ENCODE assay signal across 11 mouse cellular contexts in the genomic region with DNA sequence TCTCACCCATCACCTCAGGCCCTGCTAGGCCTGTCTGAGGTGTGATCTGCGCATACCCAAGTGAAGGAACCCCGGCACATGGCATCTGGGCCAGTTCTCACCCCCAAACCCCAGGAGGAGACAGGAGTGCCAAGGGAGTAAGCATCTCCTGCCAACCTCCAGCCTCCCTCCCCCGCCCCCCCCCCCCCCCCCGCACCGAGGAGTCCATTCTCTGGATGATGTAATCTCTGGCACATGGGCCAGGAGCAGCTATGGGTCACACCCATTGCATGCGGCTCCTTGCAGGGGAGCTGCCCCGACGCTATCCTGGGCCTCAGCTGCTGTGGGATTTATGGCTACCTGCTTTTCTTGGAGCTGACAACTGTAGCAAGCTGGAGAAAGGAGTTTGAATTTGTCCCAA. TPM values are rescaled to one million over a fixed set of nuclear protein-coding genes. Genes with fewer than 3 reads are reported as not detected.
A peak's percentile ranks its signal among the peaks of the same experiment; 100 is the strongest.
DNase-seq lines count a peak whose midpoint lies in the region; ATAC-seq and TF ChIP-seq lines count a peak whose summit lies in the region.
"Had no signal": no experiment of that assay in that cellular context is flagged by ENCODE, and none has a peak within 500 bp of the region (broad histone marks: within the 10 kb centered on the region; RNA-seq: fewer than 3 reads in every experiment).

No protein-coding gene starts in this region.

- peaks cover 6% of the 10 kb centered on the region for H3K9me3 ChIP-seq in heart, embryonic 14.5 days (ENCODE audit: control insufficient read depth, low read length)
- H3K9me3 ChIP-seq in stomach, postnatal 0 days (ENCODE audit: control insufficient read depth, low read length), result no peaks in the 10 kb centered on the region

- TF ChIP-seq EP300 in stomach, postnatal 0 days (optimal IDR thresholded peaks at IDR 0.05), result no peak

- peaks cover 21 to 28% of the 10 kb centered on the region in 2 experiments for H3K4me1 ChIP-seq in heart, embryonic 14.5 days (ENCODE audit: control insufficient read depth in 2 of 2, insufficient read depth in 2 of 2, low read length in 2 of 2)
- no peaks in the 10 kb centered on the region for H3K4me1 ChIP-seq in stomach, postnatal 0 days (replicated peaks; ENCODE audit: control insufficient read depth, insufficient read depth)

- no peak for TF ChIP-seq CTCF in stomach, postnatal 0 days (IDR thresholded peaks at IDR 0.05; ENCODE audit: low read depth)

- ATAC-seq in heart, embryonic 14.5 days (ENCODE audit: insufficient number of reproducible peaks, insufficient read depth, low FRiP score, low read depth), result 0 out of 2 replicates have a peak, but pooled peaks have one; percentile 31
- peak; percentile 71; the same call in 1 of the 2 replicates for ATAC-seq in stomach, postnatal 0 days (ENCODE audit: low FRiP score, low TSS enrichment)
- no peak for ATAC-seq in granulocyte monocyte progenitor cell, adult 5-6 weeks (replicated peaks; ENCODE audit: poor library complexity, severe bottlenecking)

- 30% methylated on average over 7 of the region's 8 CpGs for WGBS in heart, embryonic 14.5 days
- WGBS in stomach, postnatal 0 days, result 41% methylated on average over 5 of the region's 8 CpGs

- H3K4me2 ChIP-seq in heart, embryonic 14.5 days (ENCODE audit: low read length), result no peak overlapping the region
- H3K4me2 ChIP-seq in stomach, postnatal 0 days (replicated peaks; ENCODE audit: low read depth), result no peak overlapping the region

- no peaks in the 10 kb centered on the region for H3K27me3 ChIP-seq in heart, embryonic 14.5 days (ENCODE audit: control insufficient read depth, insufficient read depth, low read length)
- no peaks in the 10 kb centered on the region for H3K27me3 ChIP-seq in stomach, postnatal 0 days (ENCODE audit: control insufficient read depth, insufficient read depth, low read length)

- H3K9ac ChIP-seq in heart, embryonic 14.5 days (ENCODE audit: low read length), result no peak overlapping the region; the same call in 1 of the 2 replicates
- H3K9ac ChIP-seq in stomach, postnatal 0 days (ENCODE audit: low read length), result no peak overlapping the region

- DNase-seq in gastrocnemius, adult 18-20 months (ENCODE audit: low spot score), result peak; percentile 43
- no peak for DNase-seq in gastrocnemius, postnatal 10 days
- DNase-seq in ovary, adult 18-20 months (ENCODE audit: low spot score), result peak; percentile 23
- no peak for DNase-seq in ovary, postnatal 10 days (ENCODE audit: low spot score)
- peak; percentile 40 for DNase-seq in stomach, postnatal 0 days (ENCODE audit: low spot score)
- DNase-seq in retina, postnatal 1 day, result no peak
- DNase-seq: spleen, adult 18-20 months had no signal

- no peak overlapping the region for H3K4me3 ChIP-seq in heart, embryonic 14.5 days (ENCODE audit: control insufficient read depth in 1 of 2, insufficient read depth in 1 of 2, low read depth in 1 of 2, low read length in 2 of 2)
- no peak overlapping the region for H3K4me3 ChIP-seq in stomach, postnatal 0 days (ENCODE audit: low read depth, low read length)
- H3K4me3 ChIP-seq: hindbrain, embryonic 10.5 days; megakaryocyte, embryonic 14.5 days had no signal

- 0 out of 4 replicates have a peak overlapping the region, but pooled peaks of 1 of the 2 experiments have one; percentile 41 for H3K27ac ChIP-seq in heart, embryonic 14.5 days (replicated peaks in 1 of 2; ENCODE audit: control insufficient read depth in 1 of 2, insufficient read depth in 1 of 2, low read depth in 2 of 2, low read length in 2 of 2)
- H3K27ac ChIP-seq in stomach, postnatal 0 days (replicated peaks), result no peak overlapping the region
- H3K27ac ChIP-seq: hindbrain, embryonic 10.5 days had no signal

- no peaks in the 10 kb centered on the region for H3K36me3 ChIP-seq in heart, embryonic 14.5 days (ENCODE audit: control insufficient read depth, insufficient read depth, low read length)
- no peaks in the 10 kb centered on the region for H3K36me3 ChIP-seq in stomach, postnatal 0 days (ENCODE audit: control insufficient read depth, insufficient read depth, low read length)
- H3K36me3 ChIP-seq: hindbrain, embryonic 10.5 days had no signal

RNA-seq across cellular contexts. Expression of a gene that starts 54.3 kb away (rescaled TPM):
- 1 to 10 TPM; 2.4 to 2.5 TPM for total RNA-seq in gastrocnemius, adult 18-20 months (2021)
- 1 to 10 TPM; 5.6 to 6.8 TPM for total RNA-seq in gastrocnemius, postnatal 10 days (2021)
- polyA plus RNA-seq in heart, embryonic 14.5 days (2014; fragmentation: Nextera tagmentation; extraction: Ambion mirVana), result 4.0 and 4.8 TPM in 2 replicates
- 1.8 and 2.0 TPM in 2 replicates for polyA plus RNA-seq in stomach, postnatal 0 days (2015; fragmentation: Nextera tagmentation; extraction: Ambion mirVana)
- not detected in 2 replicates for total RNA-seq in granulocyte monocyte progenitor cell, adult 5-6 weeks (2014; fragmentation: Nextera tagmentation)
- total RNA-seq in granulocyte monocyte progenitor cell, adult 5-6 weeks (2017), result not detected in 2 replicates

RNA-seq across cellular contexts. Expression of a gene that starts 54.7 kb away (rescaled TPM):
- 1 to 10 TPM; 1.3 to 3.8 TPM for total RNA-seq in gastrocnemius, adult 18-20 months (2021)
- total RNA-seq in gastrocnemius, postnatal 10 days (2021), result 10 to 100 TPM; 11.7 to 12.3 TPM
- polyA plus RNA-seq in heart, embryonic 14.5 days (2014; fragmentation: Nextera tagmentation; extraction: Ambion mirVana), result 13.8 and 13.9 TPM in 2 replicates
- polyA plus RNA-seq in stomach, postnatal 0 days (2015; fragmentation: Nextera tagmentation; extraction: Ambion mirVana), result 2.8 and 3.0 TPM in 2 replicates
- total RNA-seq in granulocyte monocyte progenitor cell, adult 5-6 weeks (2014; fragmentation: Nextera tagmentation), result not detected in 2 replicates
- not detected in 2 replicates for total RNA-seq in granulocyte monocyte progenitor cell, adult 5-6 weeks (2017)

Comparison
In these comparisons a context has a peak if more than half of its experiments do, and no peak if none do; other contexts are left out.
1. DNase-seq: peak in gastrocnemius, adult 18-20 months (single experiment), ovary, adult 18-20 months (single experiment) and stomach, postnatal 0 days (single experiment); none in gastrocnemius, postnatal 10 days (single experiment), ovary, postnatal 10 days (single experiment) and retina, postnatal 1 day (single experiment).